Mouse (Mus musculus): ENCODE results near the gene Gm49368. TPM values are rescaled to one million over a fixed set of nuclear protein-coding genes. Genes with fewer than 3 reads are reported as not detected.

The Gm49368 gene
- polyA plus RNA-seq, 1 experiment = 0.03 TPM

DNA sequence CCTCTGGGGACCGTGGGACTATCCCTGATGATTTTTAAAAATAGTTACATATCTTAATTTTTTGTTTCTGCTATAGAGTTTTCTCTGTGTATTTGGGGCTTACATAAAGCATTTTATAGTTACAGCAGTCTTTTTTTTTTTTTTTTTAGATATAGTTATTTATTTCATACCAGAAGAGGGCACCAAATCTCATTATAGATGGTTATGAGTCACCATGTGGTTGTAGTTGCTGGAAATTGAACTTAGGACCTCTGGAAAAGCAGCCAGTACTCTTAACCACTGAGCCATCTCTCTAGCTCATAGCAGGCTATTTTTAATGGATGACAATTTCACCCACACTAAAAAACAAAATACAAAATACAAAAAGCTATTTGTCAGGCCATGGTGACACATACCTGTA, 35.7 kb downstream of the Gm49368 start:
- no peaks in the 10 kb centered on the region for H3K27me3 ChIP-seq (ENCODE audit: control insufficient read depth, insufficient read depth, low read length)
- H3K36me3 ChIP-seq (ENCODE audit: control insufficient read depth, insufficient read depth, low read length) = no peaks in the 10 kb centered on the region
- TF ChIP-seq CTCF (IDR thresholded peaks at IDR 0.05; ENCODE audit: borderline replicate concordance, control insufficient read depth, extremely low read depth, insufficient read depth, low read length, poor library complexity) (no peak), POLR2A (IDR thresholded peaks at IDR 0.05; ENCODE audit: control insufficient read depth, extremely low read depth, insufficient read depth, low read length, poor library complexity) (no peak)
- no peak overlapping the region for H3K4me3 ChIP-seq (ENCODE audit: control insufficient read depth, insufficient read depth, low read length)
- H3K27ac ChIP-seq (ENCODE audit: control insufficient read depth, insufficient read depth, low read length) = no peak overlapping the region
- H3K4me1 ChIP-seq (replicated peaks; ENCODE audit: control insufficient read depth, insufficient read depth, low read length) = no peaks in the 10 kb centered on the region
- 87% methylated on average over 1 of the region's 1 CpGs for WGBS
- DNase-seq = no peak

DNA sequence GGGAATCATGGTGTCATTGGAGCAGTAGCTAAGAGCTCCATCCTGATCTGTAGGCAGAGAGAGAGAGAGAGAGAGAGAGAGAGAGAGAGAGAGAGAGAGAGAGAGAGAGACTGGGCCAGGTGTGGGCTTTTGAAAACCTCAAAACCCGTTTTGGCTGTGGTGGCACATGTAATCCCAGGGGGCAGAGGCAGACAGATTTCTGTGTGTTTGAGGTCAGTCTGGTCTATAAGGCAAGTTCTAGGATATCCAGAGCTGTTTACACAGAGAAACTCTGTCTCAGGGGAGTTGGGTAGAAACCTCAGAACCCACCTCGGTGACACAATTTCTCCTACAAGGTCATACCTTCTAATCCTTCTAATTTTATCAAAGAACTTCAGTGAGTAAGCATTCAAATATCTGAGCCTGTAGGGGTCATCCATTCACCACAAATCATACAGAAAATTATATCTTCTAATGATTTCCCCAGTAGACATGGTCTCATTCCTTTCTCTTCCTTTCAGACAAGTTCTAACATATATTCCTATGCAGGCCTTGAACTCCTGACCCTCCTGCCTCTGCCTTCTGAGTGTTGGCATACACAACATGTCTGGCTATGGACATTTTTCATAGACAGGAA, 38.4 kb downstream of the Gm49368 start:
- H3K27me3 ChIP-seq (ENCODE audit: control insufficient read depth, insufficient read depth, low read length) = no peaks in the 10 kb centered on the region
- no peak for DNase-seq
- 31% methylated on average over 2 of the region's 2 CpGs for WGBS
- TF ChIP-seq CTCF (IDR thresholded peaks at IDR 0.05; ENCODE audit: borderline replicate concordance, control insufficient read depth, extremely low read depth, insufficient read depth, low read length, poor library complexity) = no peak
- TF ChIP-seq POLR2A (IDR thresholded peaks at IDR 0.05; ENCODE audit: control insufficient read depth, extremely low read depth, insufficient read depth, low read length, poor library complexity) = no peak
- H3K4me3 ChIP-seq (ENCODE audit: control insufficient read depth, insufficient read depth, low read length) = no peak overlapping the region
- no peaks in the 10 kb centered on the region for H3K36me3 ChIP-seq (ENCODE audit: control insufficient read depth, insufficient read depth, low read length)
- H3K27ac ChIP-seq (ENCODE audit: control insufficient read depth, insufficient read depth, low read length) = no peak overlapping the region
- H3K4me1 ChIP-seq (replicated peaks; ENCODE audit: control insufficient read depth, insufficient read depth, low read length) = no peaks in the 10 kb centered on the region; the same call in 1 of the 2 replicates

DNA sequence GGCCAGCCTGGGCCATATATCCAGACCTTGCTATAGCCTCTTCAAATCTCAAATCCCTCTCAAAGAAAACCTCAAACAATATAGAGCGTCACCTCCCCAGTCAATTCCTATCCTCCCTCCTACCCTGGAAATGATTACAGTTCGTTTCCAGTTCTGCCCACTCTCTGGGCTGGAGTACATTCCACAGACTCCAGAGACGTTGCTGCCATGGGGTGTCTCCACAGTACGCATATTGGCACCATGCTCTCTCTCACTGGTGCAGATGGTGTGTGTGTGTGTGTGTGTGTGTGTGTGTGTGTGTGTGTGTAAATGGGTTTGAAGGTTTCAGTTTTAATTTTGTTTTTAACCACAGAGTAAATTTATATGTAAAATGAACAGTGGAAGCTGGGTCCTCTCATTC, 42.8 kb downstream of the Gm49368 start:
- H3K27me3 ChIP-seq (ENCODE audit: control insufficient read depth, insufficient read depth, low read length) = no peaks in the 10 kb centered on the region
- no peak for DNase-seq
- no peak overlapping the region for H3K27ac ChIP-seq (ENCODE audit: control insufficient read depth, insufficient read depth, low read length)
- no peaks in the 10 kb centered on the region for H3K36me3 ChIP-seq (ENCODE audit: control insufficient read depth, insufficient read depth, low read length)
- no peak overlapping the region for H3K4me3 ChIP-seq (ENCODE audit: control insufficient read depth, insufficient read depth, low read length)
- TF ChIP-seq POLR2A (IDR thresholded peaks at IDR 0.05; ENCODE audit: control insufficient read depth, extremely low read depth, insufficient read depth, low read length, poor library complexity) (no peak), CTCF (IDR thresholded peaks at IDR 0.05; ENCODE audit: borderline replicate concordance, control insufficient read depth, extremely low read depth, insufficient read depth, low read length, poor library complexity) (no peak)
- H3K4me1 ChIP-seq (replicated peaks; ENCODE audit: control insufficient read depth, insufficient read depth, low read length) = no peaks in the 10 kb centered on the region; the same call in 1 of the 2 replicates
- 51% methylated on average over 4 of the region's 4 CpGs for WGBS

DNA sequence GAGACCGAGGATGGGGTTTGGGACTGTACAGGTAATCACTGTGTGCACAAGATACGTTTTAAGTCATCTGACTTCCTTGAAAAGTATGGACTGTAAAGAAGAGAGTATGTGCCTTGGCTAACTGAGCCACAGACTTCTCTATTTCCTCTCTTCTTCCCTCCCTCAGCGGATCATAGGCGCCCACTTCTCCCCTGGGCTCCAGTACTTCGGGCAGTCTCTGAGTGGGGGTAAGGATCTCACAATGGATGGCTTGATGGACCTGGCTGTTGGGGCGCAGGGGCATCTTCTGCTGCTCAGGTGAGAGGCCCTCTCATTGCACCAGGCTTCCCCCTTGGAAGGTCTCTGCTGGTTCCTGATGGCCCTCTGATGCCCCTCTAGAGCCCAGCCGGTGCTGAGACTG, 45.0 kb downstream of the Gm49368 start:
- Histone ChIP-seq H3K4me1 (replicated peaks; ENCODE audit: control insufficient read depth, insufficient read depth, low read length) (no peaks in the 10 kb centered on the region; the same call in 1 of the 2 replicates), H3K4me3 (ENCODE audit: control insufficient read depth, insufficient read depth, low read length) (no peak overlapping the region), H3K27me3 (ENCODE audit: control insufficient read depth, insufficient read depth, low read length) (no peaks in the 10 kb centered on the region), H3K27ac (ENCODE audit: control insufficient read depth, insufficient read depth, low read length) (no peak overlapping the region), H3K36me3 (ENCODE audit: control insufficient read depth, insufficient read depth, low read length) (no peaks in the 10 kb centered on the region)
- TF ChIP-seq CTCF (IDR thresholded peaks at IDR 0.05; ENCODE audit: borderline replicate concordance, control insufficient read depth, extremely low read depth, insufficient read depth, low read length, poor library complexity) (no peak), POLR2A (IDR thresholded peaks at IDR 0.05; ENCODE audit: control insufficient read depth, extremely low read depth, insufficient read depth, low read length, poor library complexity) (no peak)
- WGBS = 94% methylated on average over 7 of the region's 7 CpGs
- DNase-seq = no peak

DNA sequence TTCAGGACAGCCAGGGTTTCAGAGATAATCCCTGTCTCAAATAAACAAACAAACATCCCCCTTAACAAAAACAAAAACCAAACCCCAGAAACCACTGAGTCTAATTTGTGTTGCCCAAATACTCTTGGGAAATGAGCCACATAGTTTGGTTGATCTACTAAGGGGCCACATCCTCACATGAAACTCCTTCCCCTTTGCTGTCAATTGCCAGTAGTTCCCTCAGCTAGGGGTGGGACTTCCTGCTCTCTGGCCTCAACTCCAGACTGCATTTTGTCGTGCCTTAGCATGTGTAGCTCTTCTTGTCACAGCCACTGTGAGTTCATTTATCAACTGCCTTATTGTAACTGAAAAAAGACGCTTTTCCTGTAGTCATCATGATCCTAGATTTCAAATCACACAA, 47.8 kb downstream of the Gm49368 start:
- Histone ChIP-seq H3K4me3 (ENCODE audit: control insufficient read depth, insufficient read depth, low read length) (no peak overlapping the region), H3K36me3 (ENCODE audit: control insufficient read depth, insufficient read depth, low read length) (no peaks in the 10 kb centered on the region), H3K4me1 (replicated peaks; ENCODE audit: control insufficient read depth, insufficient read depth, low read length) (peaks cover 5% of the 10 kb centered on the region), H3K27me3 (ENCODE audit: control insufficient read depth, insufficient read depth, low read length) (no peaks in the 10 kb centered on the region), H3K27ac (ENCODE audit: control insufficient read depth, insufficient read depth, low read length) (no peak overlapping the region)
- 56% methylated on average over 2 of the region's 2 CpGs for WGBS
- no peak for DNase-seq
- TF ChIP-seq CTCF (IDR thresholded peaks at IDR 0.05; ENCODE audit: borderline replicate concordance, control insufficient read depth, extremely low read depth, insufficient read depth, low read length, poor library complexity) (no peak), POLR2A (IDR thresholded peaks at IDR 0.05; ENCODE audit: control insufficient read depth, extremely low read depth, insufficient read depth, low read length, poor library complexity) (no peak)

DNA sequence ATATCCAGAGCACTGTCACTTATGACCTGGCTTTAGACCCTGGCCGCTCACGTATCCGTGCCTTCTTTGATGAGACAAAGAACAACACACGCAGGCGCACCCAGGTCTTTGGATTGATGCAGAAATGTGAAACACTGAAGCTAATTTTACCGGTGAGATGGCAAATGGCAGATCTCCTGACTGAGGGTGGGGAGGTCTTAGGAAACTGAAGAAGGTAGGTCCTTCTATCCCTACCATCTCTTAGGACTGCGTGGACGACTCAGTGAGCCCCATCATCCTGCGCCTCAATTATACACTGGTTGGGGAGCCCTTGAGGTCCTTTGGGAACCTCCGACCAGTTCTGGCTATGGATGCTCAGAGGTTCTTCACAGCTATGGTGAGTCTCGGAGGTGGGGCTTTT, 49.6 kb downstream of the Gm49368 start:
- TF ChIP-seq CTCF (IDR thresholded peaks at IDR 0.05; ENCODE audit: borderline replicate concordance, control insufficient read depth, extremely low read depth, insufficient read depth, low read length, poor library complexity) (no peak), POLR2A (IDR thresholded peaks at IDR 0.05; ENCODE audit: control insufficient read depth, extremely low read depth, insufficient read depth, low read length, poor library complexity) (no peak)
- WGBS = 97% methylated on average over 11 of the region's 11 CpGs

More for the DNA sequence above, 49.6 kb downstream of the Gm49368 start:
- DNase-seq = no peak
- H3K27me3 ChIP-seq (ENCODE audit: control insufficient read depth, insufficient read depth, low read length) = no peaks in the 10 kb centered on the region
- no peaks in the 10 kb centered on the region for H3K36me3 ChIP-seq (ENCODE audit: control insufficient read depth, insufficient read depth, low read length)
- H3K27ac ChIP-seq (ENCODE audit: control insufficient read depth, insufficient read depth, low read length) = no peak overlapping the region
- no peak overlapping the region for H3K4me3 ChIP-seq (ENCODE audit: control insufficient read depth, insufficient read depth, low read length)
- peaks cover 5% of the 10 kb centered on the region; the same call in 1 of the 2 replicates for H3K4me1 ChIP-seq (replicated peaks; ENCODE audit: control insufficient read depth, insufficient read depth, low read length)

Measured in thymus, adult 2 months (tissue).